Mouse (Mus musculus) left cerebral cortex, postnatal 36 days (tissue): ENCODE measurements at regions not wholly inside any gene's neighbourhood (a gene's known extent, or its start where the extent isn't known, plus 50 kb on each side); places are given as distances from the start of the nearest gene placed in this dataset.
A peak's percentile ranks its signal among the peaks of the same experiment; 100 is the strongest.

ENCODE experiments used
- DNase-seq, 2 experiments: peaks; one replicate each; pipeline ENCODE4 v3.0.0; 2021 to 2022; ENCODE audit warnings: low spot score in 2 of 2, mixed read lengths in 1 of 2
- intact Hi-C: fragments of 180-260 bp; cut with DNase I; formaldehyde crosslinking; loops from one replicate; pipeline ENCODE4 v1.15.1; 2025

- DNase-seq = no peak
- intact Hi-C loops = no loop called here
Observed at GRCm38 (mm10) chr12:8844748-8845147, 73.6 kb downstream of the Sdc1 start.

- intact Hi-C loops = no loop called here
- DNase-seq = no peak
Observed at GRCm38 (mm10) chr12:8845443-8845842, 74.3 kb downstream of the Sdc1 start.

GRCm38 (mm10) chr12:8846425-8847226 is 74.8 kb upstream of the Laptm4a start:
- no peak for DNase-seq
- intact Hi-C loops = no loop called here

GRCm38 (mm10) chr12:8847227-8847857 is 74.1 kb upstream of the Laptm4a start:
- DNase-seq = no peak
- intact Hi-C loops = no loop called here

- intact Hi-C loops = no loop called here
- DNase-seq = no peak
Observed at GRCm38 (mm10) chr12:8847858-8848383, 73.5 kb upstream of the Laptm4a start.

- intact Hi-C loops = no loop called here
- no peak for DNase-seq
Observed at GRCm38 (mm10) chr12:8853858-8854257, 67.6 kb upstream of the Laptm4a start.

- no peak for DNase-seq
- intact Hi-C loops = no loop called here
Observed at GRCm38 (mm10) chr12:8854401-8854800, 67.1 kb upstream of the Laptm4a start.

GRCm38 (mm10) chr12:8855119-8855518 is 66.3 kb upstream of the Laptm4a start:
- intact Hi-C loops = no loop called here
- no peak for DNase-seq

- intact Hi-C loops = no loop called here
- DNase-seq = no peak
Observed at GRCm38 (mm10) chr12:8856051-8856543, 65.4 kb upstream of the Laptm4a start.

- intact Hi-C loops = no loop called here
- no peak for DNase-seq
Observed at GRCm38 (mm10) chr12:8857308-8857707, 64.2 kb upstream of the Laptm4a start.

- intact Hi-C loops = no loop called here
Observed at GRCm38 (mm10) chr12:8858748-8859147, 62.7 kb upstream of the Laptm4a start.

GRCm38 (mm10) chr12:8859588-8859987 is 61.9 kb upstream of the Laptm4a start:
- intact Hi-C loops = no loop called here
- DNase-seq = no peak

More at GRCm38 (mm10) chr12:8858748-8859147, 62.7 kb upstream of the Laptm4a start:
- peak in 1 of 2 experiments; percentile 21 for DNase-seq

- intact Hi-C loops = no loop called here
Observed at GRCm38 (mm10) chr12:8864830-8865229, 56.6 kb upstream of the Laptm4a start.

GRCm38 (mm10) chr12:8865250-8865649 is 56.2 kb upstream of the Laptm4a start:
- DNase-seq = no peak
- intact Hi-C loops = no loop called here

More at GRCm38 (mm10) chr12:8864830-8865229, 56.6 kb upstream of the Laptm4a start:
- no peak for DNase-seq

GRCm38 (mm10) chr12:8867104-8867503 is 54.4 kb upstream of the Laptm4a start:
- intact Hi-C loops = no loop called here
- no peak for DNase-seq

GRCm38 (mm10) chr12:8868690-8869089 is 52.8 kb upstream of the Laptm4a start:
- intact Hi-C loops = no loop called here

GRCm38 (mm10) chr12:8869190-8869589 is 52.3 kb upstream of the Laptm4a start:
- intact Hi-C loops = no loop called here

More at GRCm38 (mm10) chr12:8868690-8869089, 52.8 kb upstream of the Laptm4a start:
- no peak for DNase-seq

More at GRCm38 (mm10) chr12:8869190-8869589, 52.3 kb upstream of the Laptm4a start:
- DNase-seq = no peak
